Mouse (Mus musculus) CH12.LX (cell line): ENCODE data around the gene Flywch2.

Experiments
- CTCF ChIP-seq, 2 experiments: IDR thresholded peaks in 1 of 2; conservative IDR thresholded peaks in 1 of 2; 2 replicates each; pipeline ENCODE4 v1.5.1; 2011 to 2012; ENCODE audit warnings: low read depth in 2 of 2, low read length in 2 of 2, improper control_type of control experiment in 1 of 2, inconsistent platforms in 1 of 2, mild to moderate bottlenecking in 1 of 2, moderate library complexity in 1 of 2
- MXI1 ChIP-seq: IDR thresholded peaks from 2 replicates; pipeline ENCODE4 v1.6.1; 2011; ENCODE audit warnings: mild to moderate bottlenecking, low read depth, low read length, improper control_type of control experiment
- ZC3H11A ChIP-seq: IDR thresholded peaks from 2 replicates; pipeline ENCODE4 v1.6.1; 2012; ENCODE audit warnings: low read depth, mild to moderate bottlenecking, inconsistent platforms, low read length, improper control_type of control experiment

DNA sequence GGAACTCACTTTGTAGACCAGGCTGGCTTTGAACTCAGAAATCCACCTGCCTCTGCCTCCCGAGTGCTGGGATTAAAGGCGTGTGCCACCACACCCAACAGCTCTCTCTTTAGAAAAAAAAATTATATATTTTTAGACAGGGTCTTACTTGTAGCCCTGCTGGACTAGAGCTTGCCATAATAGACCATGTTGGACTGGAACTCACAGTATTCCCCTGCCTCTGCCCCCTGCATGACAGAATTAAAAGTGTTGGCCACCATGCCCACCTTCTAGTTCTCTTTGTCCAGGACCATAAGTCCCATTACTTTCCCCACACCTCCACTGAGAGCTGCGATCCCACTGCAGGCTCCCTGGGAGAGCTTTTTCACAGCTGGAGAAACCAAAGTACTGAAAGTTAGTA lies 38.4 kb downstream of the Flywch2 start:
- TF ChIP-seq CTCF (conservative IDR thresholded peaks at IDR 0.05 in 1 of 2, IDR thresholded peaks at IDR 0.05 in 1 of 2; ENCODE audit: low read depth in 2 of 2, low read length in 2 of 2) (no peak), MXI1 (no peak), ZC3H11A (no peak)
